Mouse (Mus musculus) neural tube, embryonic 10.5 days (tissue): ENCODE results near the gene Poldip3.
A peak's percentile ranks its signal among the peaks of the same experiment; 100 is the strongest.

Experiments
- DNase-seq: peaks from one replicate; pipeline ENCODE4 v3.0.0-alpha.2; 2017; ENCODE audit warnings: low spot score; ENCODE audit errors: extremely low spot score

Gene Poldip3

DNA sequence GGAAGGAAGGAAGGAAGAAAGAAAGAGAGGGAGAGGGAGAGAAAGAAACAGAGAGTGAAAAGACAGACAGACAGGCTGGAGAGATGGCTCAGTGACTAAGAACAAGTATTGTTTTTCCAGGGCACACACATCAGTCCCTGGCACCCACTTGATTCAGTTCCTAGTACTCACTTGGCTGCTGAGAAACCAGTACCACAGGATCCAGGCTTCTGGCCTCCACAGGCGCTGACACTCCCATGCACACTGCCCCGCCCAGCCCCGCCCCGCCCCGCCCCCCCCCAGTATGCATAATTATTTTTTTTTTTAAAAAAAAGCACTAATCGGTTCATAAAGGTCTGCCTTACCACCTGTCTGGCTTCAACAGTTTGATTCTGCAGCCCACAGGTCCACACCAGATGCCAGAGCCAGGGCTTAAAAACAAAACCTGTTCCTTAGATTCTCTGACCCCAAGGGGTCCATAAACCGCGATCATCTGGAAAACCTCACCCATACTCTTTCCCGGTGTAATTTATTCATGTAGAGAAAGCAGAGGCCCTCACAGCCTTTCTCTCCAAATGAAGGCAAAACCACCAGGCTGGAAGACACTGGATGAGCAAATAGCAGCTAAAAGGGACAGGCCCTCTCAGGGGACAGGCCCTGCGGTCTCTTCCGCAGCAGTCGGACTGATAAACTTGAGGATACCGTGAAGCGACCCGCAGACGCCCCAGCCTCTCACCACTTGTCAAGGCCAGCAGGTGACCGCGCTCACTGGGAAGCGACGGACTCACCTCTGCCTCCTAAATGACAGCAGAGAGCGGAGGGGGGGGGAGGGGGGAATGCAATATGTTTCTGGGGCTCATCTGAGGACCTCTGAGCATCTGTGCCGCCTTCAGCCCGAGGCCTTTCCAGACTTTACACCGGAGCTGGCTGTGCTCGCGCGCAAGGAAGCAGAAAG is 60.4 kb downstream of the Poldip3 start:
- DNase-seq = peak; percentile 33

DNA sequence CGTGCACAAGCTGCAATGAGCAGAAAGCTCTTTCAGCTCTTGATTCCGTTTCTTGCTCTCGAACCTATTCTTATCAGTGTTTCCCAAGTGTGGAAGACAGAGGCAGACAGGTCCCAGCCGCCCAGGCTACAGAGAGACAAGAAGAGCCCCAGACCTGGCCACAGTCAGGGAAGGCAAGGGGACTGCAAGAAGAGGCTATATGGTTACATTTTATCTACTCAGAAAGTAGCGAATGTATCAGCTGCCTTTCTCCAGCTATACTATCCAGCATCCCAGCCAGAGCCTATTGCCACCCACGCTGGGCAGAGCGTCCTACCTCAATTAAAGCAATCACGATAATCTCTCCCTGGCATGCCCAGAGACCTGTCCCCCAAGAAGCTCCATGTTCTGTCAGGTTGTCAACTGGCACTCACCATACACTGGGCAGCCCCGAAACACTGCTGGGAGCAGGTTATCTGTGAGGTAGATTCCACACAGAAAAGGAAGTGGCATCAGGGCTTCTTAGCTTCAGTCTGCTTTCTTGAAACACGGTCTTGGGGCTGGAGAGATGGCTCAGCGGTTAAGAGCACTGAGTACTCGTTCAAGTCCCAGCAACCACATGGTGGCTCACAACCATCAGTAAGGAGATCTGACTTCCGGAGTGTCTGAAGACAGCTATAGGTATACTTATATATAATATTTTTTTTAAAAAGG is 62.4 kb downstream of the Poldip3 start:
- DNase-seq = no peak

DNA sequence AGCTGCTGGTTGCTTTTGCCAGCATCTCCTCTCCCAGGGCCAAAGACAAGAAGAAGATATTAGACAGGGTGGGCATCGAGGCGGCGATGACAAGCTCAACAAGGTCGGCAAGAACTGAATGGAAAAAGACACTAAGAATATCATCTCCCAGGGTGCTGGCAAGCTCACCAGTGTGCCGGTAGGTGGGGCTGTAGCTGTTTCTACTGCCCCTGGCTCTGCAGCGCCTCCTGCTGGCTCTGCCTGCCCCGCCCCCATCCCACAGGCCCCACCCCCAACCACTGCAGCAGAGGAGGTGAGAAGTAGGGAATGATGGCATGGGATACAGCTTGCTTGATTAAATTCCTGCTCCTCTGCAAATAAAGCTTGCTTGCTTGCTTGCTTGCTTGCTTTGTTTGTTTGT is 63.3 kb downstream of the Poldip3 start:
- DNase-seq = no peak

DNA sequence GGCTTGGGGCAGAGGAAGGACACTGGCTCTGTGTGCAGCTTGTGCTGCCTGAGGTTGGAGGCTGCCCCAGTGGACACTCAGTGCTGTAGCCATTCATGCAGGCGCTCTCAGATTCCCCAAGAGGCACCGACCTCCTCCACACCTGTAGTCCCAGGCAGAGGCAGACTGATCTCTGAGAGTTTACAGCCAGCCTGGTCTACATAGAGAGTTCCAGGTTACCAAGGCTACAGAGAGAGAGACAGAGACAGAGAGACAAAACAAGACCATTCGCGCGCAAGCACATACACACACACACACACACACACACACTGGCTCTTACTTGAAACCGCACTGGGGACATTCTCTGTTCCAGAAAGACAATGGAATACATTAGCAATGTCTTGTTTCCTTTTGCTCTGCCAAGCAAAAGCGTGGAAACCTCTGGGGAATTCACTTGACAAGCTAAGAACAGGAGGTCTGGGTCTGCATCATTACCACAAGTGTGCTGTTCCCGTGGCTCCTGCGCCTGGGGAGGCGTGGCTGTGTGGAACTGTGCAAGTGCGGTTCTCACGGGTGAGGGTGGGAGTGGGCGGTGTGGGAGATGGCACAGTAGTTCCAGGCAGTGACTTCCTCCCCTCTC is 65.1 kb downstream of the Poldip3 start:
- DNase-seq = no peak

DNA sequence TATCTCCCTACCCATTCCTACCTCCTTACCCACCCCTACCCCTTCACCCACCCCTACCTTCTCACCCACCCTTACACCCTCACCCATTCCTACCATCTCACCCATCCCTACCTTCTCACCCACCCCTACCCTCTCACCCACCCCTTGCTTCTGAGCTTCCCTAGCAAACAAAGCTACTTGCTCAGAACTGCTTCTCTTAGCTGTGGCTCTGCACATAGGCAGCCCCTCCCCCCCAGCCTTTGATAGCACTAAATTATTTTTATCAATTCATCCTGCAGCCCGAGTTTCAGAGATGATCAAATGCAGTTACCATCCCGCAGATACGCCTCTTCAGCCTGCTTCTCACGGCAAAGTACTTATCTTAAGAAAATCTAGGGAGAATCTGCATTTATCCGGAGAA is 65.7 kb downstream of the Poldip3 start:
- no peak for DNase-seq
